Mouse (Mus musculus) lung, postnatal 14 days (tissue): ENCODE measurements around the gene Cdc42ep4.

Source experiments
- DNase-seq: peaks from one replicate; pipeline ENCODE4 v3.0.0; 2021

The Cdc42ep4 gene

DNA sequence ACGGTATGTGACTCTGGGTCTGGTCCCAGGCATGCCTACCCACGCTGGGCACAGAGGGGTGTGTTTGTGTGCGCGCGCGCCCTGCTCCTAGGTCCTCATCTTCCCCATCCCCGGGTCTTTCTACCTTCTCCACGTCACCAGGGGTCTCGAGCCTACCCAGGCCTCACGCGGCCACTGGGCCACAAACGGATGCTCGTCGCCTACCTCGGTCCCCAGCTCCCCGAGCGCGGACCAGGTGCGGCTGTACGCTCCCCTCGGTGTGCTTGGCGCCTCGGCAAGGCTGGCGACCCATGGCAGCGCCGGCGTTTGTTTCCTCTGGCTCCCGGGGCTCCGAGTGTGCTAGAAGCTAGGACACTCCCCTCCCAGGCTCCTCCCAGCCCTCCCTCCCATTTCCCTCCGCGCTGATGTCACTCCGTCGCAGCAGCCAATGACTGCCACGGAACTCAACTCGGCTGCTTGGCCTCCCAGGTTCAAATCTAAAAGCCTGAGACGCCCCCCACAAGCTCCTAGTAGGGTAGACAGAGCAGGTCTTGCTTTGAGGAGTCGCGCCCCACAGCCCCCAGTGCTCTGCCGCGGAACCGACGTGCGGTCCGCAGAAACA, at the start of gene Cdc42ep4:
Gene Cdc42ep4, minus strand, starts transcription at position 398 of the 601 bp plus-strand sequence.
- peak; percentile 89 for DNase-seq

DNA sequence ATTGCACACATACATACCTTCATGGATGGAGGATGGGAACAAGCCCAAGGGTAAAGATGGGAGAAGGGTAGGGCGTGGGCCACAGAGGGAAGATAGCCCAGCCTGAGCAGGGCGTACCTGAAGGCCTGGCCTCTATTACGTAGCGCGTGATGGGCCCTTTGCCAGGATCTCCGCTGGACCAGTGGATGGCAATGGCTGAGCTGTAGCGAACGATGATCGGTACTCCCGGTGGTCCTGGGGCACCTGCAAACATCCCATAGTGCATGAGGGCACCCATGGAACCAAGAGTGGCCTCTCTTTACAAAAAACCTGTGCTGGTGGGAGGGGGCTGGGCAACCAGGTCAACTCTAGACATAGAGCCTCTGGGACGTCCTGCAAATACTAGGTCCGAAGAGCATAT, 48.3 kb upstream of the Cdc42ep4 start:
- DNase-seq = no peak

DNA sequence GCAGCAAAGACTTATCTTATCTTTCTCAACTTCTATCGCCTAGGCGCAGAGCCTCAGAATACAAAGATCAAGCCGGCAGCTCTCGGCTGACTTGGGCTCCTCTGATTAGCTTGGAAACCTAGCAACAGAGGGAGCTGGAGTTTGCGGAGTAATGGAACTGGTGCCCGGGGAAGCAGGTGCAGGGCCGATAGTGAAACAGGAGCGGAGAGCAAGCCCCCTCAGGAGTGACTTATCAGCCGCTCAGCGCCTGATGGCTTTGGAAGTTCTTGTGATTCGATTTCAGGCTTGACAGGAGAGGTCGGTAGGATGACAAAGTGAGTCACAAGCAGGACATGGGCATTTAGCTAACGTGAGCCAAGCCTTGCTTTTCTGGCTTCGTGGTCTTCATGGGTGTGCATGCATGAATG, 47.4 kb upstream of the Cdc42ep4 start:
- no peak for DNase-seq

DNA sequence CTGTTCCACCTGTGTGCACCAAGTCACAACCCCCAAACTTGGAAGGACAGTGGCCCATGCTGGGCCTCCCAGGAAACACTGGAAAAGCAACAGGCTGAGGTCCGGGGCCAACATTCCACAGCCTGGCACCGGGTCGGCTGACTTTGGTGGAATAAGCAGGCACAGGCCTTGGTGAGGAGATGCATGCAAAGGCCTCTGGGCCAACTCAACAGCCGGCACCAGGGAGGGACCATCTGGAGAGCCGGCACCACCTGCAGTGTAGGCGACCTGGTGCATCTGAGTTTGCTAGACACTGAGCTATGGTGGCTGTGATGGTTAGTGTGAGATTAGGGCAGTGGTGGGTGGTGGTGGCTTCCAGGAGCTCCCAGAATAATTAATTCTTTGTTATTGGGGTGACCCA, 46.3 kb upstream of the Cdc42ep4 start:
- DNase-seq = no peak

DNA sequence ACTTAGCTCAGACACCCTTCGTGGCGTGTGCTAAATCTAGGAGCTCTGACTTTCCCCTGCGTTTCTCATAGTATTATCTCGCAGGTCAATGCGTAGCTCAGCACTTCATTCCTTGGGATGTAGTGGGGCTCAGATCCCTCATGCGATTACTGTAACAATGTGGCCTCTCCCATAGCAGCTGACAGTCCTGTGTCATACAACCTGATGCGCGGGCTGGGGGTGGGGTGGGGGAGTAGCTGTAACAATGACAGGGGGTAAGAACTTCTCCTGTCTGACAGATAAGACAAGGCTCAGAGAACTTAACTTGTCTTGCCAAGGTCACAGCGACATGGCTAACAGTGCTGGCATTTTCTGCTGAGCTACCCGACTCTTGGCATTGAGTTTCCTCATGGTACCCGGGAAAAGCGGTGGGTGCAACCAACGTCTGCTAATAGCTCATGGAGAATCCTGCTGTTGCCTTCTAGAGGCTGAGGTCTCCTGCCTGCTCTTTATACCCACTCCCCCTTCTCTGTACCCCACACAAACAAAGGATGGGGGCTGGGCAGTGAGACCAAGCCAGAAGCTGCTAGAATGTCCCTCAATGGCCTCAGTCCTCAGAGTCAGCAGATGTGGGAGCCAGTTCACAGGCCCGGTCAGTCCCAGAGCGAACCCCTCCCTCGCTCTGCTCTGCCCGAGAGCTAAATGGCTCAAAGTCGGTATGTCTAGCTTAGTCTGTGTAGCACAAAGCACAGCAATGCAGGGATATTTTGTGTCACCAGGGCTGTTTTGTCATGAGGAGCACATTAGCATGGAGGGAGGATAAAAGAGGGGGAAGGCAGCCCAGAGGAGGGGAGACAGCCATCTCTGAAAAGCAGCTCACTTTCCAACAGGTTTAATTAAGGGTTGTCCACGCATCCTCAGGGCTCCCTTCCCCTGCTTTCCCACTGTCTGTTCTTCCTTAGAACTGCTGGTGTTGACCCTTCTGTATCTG, 45.6 kb upstream of the Cdc42ep4 start:
- DNase-seq = no peak

DNA sequence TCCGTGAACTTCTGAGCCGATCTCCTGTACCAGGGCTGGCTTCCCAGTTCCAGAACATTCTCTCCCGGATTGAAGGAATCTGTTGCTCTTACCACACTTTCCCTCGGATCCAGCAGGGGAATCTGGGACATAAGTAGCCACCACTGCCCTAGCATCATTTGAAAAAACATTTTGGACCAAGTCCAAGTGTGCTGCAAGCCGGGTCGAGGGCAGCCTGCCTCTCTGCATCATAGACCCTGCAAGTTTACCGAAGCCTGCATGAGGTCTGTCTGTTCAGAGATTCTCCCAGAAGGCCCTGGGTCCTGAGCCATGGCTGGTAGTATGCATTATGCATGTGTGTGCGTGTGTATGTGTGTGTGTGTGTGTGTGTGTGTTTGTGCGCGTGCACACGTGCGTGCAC, 44.2 kb upstream of the Cdc42ep4 start:
- no peak for DNase-seq

DNA sequence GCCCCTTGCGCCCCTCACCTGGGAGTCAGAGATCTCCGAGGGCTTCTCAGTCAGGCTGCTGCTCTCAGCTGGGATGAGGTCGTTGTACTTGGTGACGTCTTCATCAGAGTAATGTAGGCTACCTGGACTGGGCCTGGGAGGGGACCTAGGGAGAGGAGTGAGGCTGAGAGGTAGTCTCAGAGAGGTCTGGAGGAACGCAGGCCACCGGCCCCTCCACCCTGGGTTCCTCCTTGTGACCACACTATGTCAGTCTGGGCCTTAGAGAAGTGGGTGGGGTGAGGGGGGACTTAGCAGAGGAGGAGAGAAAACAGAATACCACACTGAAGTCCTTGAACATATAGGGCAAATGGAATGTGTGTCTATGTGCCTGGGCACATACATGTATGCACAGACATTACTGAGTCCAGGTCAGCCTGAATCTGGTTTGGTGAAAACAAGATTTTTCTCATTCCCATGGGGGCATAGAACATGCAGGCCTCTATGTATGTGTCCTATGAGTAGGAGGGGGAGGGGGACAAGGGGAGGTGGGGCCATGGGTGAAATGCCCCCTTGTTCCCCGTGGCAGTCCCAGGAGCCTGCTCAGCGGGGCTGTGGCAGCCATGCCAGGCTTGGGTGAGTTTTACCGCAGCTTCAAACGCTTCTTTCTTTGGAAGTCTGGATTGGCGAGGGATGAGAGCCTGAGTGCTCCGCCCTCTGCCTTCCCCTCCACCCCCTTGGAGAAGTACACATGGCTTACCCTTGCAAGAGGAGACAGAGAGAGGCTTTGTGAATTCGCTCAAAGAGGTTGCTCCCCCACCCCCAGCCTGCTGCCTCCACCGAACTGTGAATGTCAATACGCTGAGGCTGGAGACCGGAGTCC, 39.9 kb upstream of the Cdc42ep4 start:
- no peak for DNase-seq

DNA sequence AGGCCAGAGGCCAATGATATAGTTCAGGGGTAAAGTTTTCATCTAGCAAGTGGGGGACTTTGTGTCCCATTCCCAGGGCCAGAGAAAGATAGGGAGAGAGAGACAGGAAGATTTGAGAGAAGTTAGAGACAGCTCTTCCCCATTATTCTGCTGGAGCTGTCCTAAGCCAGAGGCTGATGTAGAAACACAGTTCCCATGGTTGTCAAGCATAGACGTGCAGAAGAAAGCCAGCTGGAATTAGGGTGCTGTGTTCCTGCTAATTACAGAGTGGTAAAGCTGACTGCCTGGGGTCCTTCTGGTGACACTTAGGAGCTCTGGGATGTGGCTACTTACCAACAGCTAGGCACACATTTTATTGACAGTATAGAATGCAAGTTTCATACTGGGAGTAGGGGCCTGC, 37.4 kb upstream of the Cdc42ep4 start:
- DNase-seq = no peak

DNA sequence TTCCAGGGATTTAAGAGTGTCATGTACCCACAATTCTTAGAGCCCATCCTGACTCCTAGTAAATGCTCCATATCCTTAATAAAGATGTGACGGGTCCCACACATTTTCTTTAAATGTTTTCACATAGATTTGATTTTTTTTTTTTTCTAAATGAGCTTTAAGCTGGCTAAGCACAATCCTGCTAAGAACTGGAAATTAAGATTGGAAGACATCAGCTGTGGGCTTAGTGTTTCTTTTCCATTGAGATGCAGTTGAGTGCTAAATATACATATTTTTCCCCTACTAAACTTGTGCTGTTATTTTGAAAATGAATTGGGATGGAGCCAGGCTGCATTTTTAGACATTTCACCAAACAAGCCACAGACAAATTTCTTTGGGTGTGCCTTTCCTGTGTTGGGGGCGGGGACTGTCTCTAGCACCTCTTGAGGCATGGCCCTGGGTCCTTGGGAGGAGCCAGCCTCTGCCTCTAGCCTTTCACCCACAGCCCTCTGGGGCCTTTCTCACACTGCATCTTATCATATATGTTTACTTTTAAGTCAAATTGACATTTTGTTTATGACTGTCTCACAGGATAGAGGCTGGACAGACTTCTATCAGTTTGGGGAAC, 36.6 kb upstream of the Cdc42ep4 start:
- DNase-seq = peak; percentile 65

DNA sequence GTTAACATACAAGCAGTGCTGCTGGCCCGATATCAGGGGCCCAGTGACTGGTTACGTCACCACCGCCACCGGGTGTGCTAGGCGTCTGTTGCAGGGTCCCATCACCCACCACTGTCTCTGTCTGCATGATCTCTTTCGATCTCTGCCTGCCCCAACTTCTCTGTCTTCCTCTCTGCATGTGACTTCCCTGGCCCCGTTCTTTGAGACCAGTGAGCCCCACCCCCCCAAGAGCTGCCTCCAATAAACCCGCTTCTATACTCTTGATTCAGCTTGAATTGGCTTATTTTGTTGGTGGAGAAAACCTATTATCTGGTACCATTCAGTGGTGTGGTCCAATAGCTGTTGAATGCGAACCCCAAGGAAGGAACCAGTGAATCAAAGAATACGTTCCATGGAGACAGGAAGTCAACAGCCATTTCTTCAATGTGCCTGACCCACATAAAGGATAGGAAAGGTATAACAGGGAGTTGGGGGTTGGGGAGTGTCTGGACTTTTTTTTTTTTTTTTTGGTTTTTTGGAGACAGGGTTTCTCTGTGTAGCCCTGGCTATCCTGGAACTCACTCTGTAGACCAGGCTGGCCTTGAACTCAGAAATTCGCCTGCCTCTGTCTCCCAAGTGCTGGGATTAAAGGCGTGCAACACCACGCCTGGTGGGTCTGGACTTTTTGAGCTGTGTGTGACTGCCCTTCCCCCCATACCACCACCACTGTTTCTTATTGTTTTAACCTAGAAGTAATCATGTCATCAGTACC, 35.9 kb upstream of the Cdc42ep4 start:
- no peak for DNase-seq

DNA sequence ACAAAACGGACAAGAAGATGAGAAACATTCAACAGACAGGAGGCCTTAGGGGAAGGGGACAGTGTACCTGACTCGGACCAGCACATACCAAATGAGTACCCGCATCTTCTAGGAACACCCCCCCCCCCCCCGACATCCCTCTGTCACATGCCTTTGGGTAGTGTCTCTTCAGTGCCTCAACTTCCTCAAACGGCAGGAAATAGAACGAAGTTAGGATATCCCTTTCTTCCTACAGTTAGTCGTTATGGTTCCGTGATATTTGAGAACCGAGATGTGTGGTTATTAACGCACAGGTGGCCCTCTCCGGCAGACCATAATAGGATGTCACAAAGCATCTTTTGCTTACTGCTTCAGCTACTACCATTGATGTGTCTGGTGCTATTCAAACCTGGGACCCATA, 35.3 kb upstream of the Cdc42ep4 start:
- no peak for DNase-seq

DNA sequence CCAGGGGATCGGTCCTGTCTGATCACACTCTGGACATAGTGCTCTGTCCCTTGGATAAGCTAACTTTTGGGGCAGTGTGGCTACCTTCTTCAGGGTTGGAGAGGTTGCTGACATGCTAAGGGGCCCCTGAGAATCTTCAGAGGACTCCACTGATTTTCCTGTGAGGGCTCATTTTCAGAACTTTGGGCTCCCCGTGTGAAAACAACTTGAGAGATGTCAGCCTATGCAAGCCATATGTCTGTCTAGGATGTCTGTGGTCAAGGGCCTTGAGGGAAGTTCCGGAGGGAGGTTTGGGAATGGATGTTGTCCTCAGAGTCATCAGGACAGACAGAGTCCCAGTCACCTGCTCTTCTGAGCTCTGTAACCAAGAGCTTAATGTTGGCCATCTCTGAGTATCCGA, 34.7 kb upstream of the Cdc42ep4 start:
- no peak for DNase-seq

DNA sequence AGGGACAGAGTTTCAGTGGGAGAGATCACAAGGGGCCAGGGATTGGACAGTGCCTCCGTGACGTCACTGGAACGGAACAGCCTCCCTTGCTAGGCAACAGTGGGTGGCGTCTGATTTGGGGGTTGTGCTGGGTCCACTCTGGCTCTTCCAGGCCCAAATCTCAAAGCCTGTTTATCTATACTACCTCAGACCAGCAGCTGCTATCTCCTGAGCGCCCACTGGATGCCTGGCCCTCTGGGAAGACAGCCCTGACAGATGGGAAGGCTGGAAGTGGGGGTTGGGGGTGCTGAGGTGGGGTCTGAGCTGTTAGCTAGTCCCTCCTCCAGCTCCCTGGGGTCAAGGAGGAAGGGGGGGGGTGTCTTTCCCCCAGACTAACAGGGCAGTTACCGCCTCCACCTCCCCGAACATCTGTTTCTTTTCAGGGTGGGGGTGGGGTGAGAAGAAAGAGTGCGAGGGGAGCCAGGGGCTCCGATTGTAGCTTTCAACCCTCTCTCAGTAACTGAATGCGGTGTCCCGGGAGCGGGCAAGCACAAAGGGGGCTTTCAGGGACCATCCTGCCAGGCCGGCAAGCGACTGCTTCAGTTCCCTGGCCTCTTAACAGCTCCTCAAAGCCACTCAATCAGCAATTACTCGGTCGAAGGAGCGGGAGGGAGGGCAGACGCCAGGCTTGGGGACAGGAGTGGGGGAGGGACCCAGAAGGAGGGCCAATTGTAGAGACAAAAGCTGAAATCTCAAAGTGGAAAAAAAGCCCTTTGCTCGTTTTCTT, 33.9 kb upstream of the Cdc42ep4 start:
- peak; percentile 70 for DNase-seq

DNA sequence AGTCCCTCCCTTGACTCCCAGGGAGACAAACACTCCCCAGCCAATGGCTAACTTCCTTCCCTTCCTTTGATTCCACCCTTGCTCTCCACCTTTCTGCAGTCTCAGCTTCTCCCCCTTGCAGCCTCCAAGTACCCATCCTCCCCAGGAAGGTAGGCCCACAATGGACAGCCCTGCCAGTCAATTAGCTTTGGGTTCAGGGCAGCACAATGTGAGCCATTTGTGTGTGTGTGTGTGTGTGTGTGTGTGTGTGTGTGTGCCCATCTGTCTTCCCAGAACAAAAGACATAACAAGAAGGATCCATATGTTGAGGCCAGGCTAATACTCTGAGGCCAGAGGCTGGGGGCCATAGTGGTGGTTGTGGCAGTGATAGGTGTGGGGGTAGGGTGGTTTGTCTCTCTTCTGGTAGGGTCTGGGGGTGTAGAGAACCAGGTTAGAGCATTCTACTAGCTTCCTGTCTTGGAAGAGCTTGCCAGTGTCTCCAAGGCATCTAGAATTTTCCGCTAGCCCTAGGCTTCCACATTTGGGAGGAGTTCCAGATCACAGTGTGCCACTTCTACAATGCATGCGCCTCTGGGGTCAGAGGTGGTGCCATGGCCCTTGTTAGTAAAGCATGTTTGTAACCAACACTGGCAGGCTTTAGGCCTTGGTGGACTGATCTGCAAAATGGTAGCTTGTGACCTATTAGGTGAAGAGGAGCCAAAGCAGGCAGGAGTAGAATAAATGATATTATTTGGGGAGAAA, 33.1 kb upstream of the Cdc42ep4 start:
- no peak for DNase-seq

DNA sequence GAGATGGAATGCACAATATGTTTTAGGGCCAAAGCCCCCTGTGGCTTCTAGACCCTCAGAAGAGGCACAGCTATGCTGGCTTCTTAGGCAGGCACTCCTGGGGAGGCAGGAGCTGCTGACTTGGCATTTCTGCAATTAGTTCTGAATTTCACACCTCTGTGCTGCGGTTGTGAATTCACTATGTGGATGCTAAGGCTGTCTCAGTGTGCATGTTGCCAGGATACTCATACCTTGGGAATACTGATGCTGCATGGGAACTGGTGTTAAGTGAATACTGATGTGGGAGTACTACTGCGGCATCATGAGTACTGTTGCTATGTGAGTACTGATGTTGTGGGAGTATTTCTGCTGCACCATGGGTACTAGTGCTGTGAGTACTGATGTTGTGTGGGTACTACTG, 30.8 kb upstream of the Cdc42ep4 start:
- no peak for DNase-seq

DNA sequence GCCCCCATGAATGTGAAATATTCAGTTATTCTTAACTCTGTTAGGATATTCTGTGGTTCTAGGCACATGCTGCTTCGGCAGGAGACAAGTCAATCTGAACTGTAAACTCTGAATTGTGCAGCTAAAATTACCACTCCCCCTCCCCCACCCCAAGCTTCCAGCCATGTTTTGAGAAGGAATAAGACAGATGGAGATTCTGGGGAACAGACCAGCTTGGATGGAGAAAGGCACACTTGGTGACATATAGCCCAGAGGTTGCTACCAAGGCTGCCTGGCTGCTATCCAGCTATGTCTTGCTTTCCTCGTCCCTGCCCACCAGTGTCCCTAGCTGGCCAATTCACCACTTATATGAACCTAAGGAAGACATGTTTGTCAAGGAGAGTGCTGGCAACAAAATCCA, 30.3 kb upstream of the Cdc42ep4 start:
- DNase-seq = no peak

DNA sequence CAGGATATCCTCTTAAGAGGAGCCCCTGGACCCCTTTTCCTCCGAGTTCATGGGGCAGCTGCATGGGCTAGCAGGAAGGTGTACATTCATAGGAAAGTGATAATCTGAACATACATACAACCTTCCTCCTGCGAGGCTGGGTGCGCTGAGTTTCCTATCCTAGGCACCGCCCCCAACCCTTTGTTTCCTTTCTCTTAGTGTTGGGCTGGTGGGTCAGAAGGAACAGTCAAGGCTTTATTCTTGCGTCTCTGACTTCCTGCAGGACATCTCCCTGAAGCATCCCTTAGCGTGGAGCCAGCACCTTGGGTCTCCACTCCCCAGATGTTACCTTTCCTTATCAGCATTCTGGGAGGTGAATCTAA, 28.0 kb upstream of the Cdc42ep4 start:
- DNase-seq = no peak

DNA sequence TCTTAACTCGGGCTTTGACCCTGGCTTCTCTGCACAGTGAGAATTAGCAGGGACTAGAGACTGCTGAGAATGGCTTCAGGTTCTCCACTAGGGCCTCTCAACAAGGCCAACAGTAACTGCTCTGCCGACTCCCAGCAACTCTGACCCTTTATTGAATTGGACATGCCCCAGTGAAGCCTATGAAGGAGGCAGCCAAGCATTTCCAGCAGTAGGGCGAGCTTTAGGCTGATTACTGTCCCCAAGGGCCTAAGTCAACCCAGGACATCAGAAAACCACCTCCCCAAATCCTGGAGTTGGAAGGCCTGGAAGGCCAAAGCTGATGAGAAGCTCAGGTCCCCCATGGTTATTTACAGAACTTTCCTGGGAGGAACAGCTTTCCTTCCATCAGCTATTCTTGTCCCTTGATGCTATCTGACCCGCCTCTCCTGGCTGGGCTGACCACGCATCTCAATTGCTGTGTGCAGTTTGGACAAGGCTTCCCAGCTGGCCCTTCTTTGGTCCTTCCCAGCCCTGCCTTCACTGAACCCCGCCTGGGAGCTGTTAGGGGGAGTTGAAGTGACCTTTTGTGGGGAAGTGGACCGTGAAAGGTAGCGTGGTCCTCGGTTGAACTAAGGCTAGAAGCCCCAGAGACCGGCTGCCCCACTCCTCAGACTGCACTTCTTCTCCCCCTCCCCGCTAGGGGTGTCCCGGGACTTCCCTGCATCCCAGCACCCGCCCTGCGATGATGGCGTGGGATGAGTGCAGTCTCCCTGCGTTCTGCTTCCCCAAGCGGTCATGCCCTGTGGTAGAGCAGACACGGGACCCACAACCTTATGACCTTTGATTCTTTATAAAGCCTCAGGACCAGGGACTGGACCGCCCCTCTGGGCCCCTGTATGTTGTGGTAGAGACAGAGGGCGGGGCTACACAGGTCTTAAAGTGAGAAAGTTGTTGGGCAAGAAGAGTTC, 27.3 kb upstream of the Cdc42ep4 start:
- DNase-seq = peak; percentile 53

DNA sequence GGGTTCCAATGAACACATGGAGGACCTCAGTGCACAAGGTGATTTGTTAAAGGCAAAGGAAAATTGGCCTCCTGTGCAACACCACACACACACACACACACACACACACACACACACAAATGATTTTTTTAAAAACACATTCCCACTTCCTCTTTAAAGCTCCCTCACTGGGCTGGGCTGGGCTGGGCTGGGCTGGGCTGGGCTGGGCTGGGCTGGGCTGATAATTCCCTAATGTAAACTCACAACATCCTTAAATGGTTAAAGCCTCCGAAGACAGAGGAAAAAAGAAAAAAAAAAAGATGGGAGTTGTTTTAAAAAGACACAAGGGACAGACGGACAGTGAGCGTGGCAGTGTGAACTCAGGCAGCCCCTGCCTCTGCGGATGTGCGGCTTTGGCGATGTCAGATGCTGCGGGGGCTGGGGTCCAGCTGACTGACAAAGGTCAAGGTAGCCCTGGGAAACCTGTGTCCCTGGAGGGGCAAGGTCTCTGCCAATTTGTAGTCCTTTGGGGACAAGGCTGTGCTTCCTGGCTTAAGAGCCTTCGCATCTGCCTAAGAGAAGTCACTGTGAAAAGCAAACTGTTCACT, 26.3 kb upstream of the Cdc42ep4 start:
- no peak for DNase-seq
